Mouse (Mus musculus): ENCODE measurements around the gene Cdca3. TPM values are rescaled to one million over a fixed set of nuclear protein-coding genes. Genes with fewer than 3 reads are reported as not detected.

Cdca3 gene
- total RNA-seq, 2 experiments from 2014 or later, result 3.5 to 9.6 TPM

DNA sequence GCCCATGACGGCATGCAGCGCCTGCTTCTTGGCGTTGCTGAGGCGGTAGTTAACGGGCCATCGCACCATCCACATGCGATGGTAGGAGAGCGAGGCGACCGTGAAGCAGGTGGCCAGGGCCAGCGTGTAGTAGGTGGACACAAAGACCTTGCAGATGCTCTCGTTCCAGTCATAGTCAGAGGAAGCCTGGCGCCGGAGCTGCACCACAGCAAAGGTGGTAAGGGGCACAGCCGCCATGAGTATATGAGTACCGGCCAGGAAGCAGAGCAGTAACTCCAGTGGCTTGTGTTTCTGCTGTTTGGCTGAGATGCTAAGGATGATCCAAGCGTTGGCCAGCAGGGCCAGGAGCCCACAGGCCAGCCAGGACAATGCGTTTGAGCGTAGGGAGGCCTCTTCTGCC is 31.9 kb downstream of the Cdca3 start:
- intact Hi-C loops (cut with DNase I), result loop anchor here (2.0 to 5.0 kb wide), 2 partner anchors 42 to 221 kb away; no protein-coding TSS in a partner anchor
- no peak for DNase-seq

- no peak for DNase-seq
- intact Hi-C loops (cut with DNase I), result loop anchor here (2.0 to 5.0 kb wide), 2 partner anchors 41 to 220 kb away; no protein-coding TSS in a partner anchor
Observed at GRCm38 (mm10) chr6:124861802-124862201, 32.5 kb downstream of the Cdca3 start.

DNA sequence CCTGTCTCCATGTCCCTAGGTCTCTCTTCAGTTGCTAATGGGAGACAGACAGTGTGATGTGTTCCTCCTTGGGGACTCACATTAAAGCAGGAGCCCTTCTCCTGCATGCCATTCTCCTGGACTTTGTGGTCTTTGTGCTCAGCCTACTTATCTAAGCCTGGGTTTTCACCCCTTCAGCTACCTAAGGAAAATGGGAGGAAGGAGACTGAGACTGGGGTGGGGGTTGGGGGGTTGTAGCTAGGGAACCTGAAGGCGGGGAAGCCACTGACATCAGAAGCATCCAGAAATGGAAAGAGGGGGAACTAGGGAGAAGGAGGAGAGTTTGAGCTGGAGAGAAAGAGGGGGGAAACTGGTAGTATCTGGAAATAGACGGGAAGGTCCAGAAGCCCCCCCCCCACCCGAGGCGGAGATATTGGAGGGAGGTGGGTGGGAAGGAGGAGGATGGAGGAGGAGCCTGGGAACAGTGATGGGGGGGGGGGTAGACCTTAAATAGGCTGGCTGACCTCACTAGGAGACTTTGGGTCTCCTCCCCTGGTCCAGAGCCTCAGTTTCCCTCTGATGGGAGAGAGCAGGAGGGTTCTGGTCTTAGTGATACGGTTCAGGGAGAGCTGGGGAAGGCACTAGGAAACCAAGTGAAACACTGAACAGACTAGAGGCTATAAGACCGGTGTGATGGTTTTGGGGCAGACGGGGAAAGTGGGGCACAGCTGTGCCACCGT is 33.2 kb downstream of the Cdca3 start:
- intact Hi-C loops (cut with DNase I), result loop anchor here (5.0 kb wide), 1 partner anchor 220 kb away; no protein-coding TSS in a partner anchor
- DNase-seq, result no peak

- no peak for DNase-seq
- intact Hi-C loops (cut with DNase I), result loop anchor here (5.0 kb wide), 1 partner anchor 219 kb away; no protein-coding TSS in a partner anchor
Observed at GRCm38 (mm10) chr6:124863125-124863657, 33.8 kb downstream of the Cdca3 start.

DNA sequence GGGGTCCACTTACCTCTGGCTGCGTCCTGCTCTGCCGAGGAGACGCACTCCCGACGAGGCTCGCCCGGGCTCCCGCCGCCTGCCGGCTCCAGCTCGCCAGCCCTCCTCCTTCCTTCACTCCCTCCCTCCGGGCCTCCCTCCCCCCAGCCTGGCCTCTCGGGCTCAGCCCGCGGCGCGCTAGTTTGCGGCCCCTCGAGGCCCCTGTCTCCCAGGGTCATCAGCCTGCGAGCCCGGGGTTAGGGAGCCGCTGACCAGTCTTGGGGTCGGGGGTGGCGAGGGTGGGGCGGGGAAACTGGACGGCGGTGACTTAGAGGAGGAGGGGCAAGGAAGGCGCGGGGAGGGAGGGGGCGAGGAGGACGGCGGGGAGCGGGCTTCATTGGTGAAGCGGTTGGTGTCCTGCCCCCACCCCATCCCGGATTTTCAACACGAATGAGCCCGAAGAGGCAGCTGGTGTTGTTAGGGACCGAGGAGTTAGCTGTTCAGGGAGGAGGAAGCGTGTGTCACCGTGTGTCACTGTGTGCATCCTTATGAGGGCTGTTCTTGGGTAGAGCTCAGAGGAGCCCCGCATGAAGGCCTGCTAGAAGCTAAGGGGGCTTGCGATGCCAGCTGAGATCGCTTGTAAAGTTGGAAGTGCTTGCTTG is 34.4 kb downstream of the Cdca3 start, which contains the start of gene Gpr162:
TSS of gene Gpr162 (minus strand) at position 326 of the 641 bp plus-strand sequence.
- DNase-seq, result peak; percentile 66 to 73
- intact Hi-C loops (cut with DNase I), result loop anchor here (5.0 kb wide), 1 partner anchor 219 kb away; no protein-coding TSS in a partner anchor

GRCm38 (mm10) chr6:124865766-124866362 is 36.5 kb downstream of the Cdca3 start:
- intact Hi-C loops (cut with DNase I), result no loop called here
- no peak for DNase-seq

DNA sequence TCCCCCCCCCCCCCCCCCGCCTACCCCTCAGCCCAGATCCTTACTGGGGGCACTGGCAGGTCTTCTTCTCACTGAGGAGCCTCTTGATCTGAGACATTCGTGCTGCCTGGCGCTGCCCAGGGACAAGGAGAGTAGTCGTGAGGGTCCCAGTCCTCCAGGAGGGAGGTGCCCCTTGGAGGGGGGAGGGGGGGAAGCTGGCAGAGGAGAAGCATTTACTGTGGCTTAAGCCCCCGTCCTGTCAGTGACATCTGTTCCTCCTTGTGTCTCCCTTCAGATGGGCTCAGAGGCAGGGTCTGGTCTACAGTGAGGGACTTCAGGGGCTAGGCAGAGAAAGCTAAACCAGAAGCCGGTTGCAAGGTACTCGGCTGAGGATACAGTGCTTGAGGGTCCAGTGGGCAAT is 37.2 kb downstream of the Cdca3 start:
- DNase-seq, result no peak
- intact Hi-C loops (cut with DNase I), result no loop called here

DNA sequence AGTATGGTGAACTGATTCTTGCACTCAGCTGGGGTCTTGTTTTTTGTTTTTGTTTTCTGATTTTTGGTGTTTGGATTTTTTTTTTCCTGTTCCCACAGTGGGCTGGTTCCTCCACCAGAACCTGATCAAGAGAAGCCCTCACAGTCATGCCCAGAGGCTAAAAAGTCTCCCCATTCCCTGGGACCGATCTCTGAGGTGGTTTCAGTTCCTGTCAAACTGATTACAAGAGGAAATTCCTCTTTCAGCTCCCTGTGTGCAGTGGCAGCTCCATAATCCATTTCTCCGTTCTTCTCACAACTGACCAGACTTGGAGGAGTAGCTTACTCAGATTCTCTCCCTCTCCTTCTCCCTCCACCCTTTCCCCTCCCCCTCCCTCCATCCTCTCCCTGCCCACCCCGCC is 45.0 kb downstream of the Cdca3 start:
- DNase-seq, result no peak
- intact Hi-C loops (cut with DNase I), result no loop called here

DNA sequence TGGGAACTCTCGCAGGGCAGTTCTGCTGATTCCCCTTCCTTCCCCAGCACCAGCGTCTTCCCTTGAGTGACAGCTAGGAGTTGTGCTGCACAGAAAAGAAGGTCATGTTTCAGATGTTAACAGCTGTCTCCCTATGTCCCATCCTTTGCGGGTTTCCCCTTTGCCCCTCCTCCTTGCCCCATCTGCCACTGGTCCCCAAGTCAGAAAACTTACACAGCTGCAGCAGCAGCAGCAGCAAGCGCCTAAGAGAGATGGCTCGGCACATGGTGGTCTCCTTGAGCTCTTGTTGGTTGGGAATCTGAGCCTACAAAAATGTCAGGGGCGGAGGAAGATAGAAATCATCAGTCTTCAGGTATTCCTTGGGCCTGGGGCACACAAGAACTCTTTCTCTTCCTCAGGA is 50.0 kb downstream of the Cdca3 start:
- no peak for DNase-seq
- intact Hi-C loops (cut with DNase I), result no loop called here

- no peak for DNase-seq
- intact Hi-C loops (cut with DNase I), result no loop called here
Observed at GRCm38 (mm10) chr6:124881821-124882220, 52.5 kb downstream of the Cdca3 start.

Other genes starting within 250 kb of the Cdca3 start
- gene C1s2, start 193.5 kb upstream of the Cdca3 start, total RNA-seq (2021), result under 1 TPM; 0.41 to 0.65 TPM
- gene Lpcat3, start 166.5 kb upstream of the Cdca3 start, total RNA-seq (2021), result 10 to 100 TPM; 54.0 to 56.7 TPM
- gene Emg1, start 117.4 kb upstream of the Cdca3 start, total RNA-seq (2021), result 10 to 100 TPM; 58.8 to 68.4 TPM
- 100 to 1,000 TPM; 326 to 358 TPM for gene Phb2, start 117.2 kb upstream of the Cdca3 start, total RNA-seq (2021)
- 1 to 10 TPM; 4.2 to 8.5 TPM for gene Ptpn6, start 90.8 kb upstream of the Cdca3 start, total RNA-seq (2021)
- gene Grcc10, start 88.2 kb upstream of the Cdca3 start, total RNA-seq (2021), result 100 to 1,000 TPM; 323 to 327 TPM
- gene Gm45234, start 73.5 kb upstream of the Cdca3 start, total RNA-seq (2021), result 1 to 10 TPM in 1 of 2 experiments, not detected in 1; 1.5 TPM
- 10 to 100 TPM; 48.1 to 48.9 TPM for gene Atn1, start 73.0 kb upstream of the Cdca3 start, total RNA-seq (2021)
- 1 to 10 TPM; 2.6 to 4.0 TPM for gene Eno2, start 59.9 kb upstream of the Cdca3 start, total RNA-seq (2021)
- 1 to 10 TPM in 1 of 2 experiments, under 1 TPM in 1; 0.51 to 1.0 TPM for gene Lrrc23, start 49.8 kb upstream of the Cdca3 start, total RNA-seq (2021)
- 1 to 10 TPM; 3.2 to 3.5 TPM for gene Spsb2, start 20.9 kb upstream of the Cdca3 start, total RNA-seq (2021)
- gene Tpi1, start 15.3 kb upstream of the Cdca3 start, total RNA-seq (2021), result 100 to 1,000 TPM; 772 to 817 TPM
- gene Usp5, start 63 bp upstream of the Cdca3 start, total RNA-seq (2021), result 10 to 100 TPM; 78.2 TPM
- 1 to 10 TPM; 2.8 to 3.3 TPM for gene Gnb3, start 10.7 kb downstream of the Cdca3 start, total RNA-seq (2021)
- 10 to 100 TPM; 17.9 to 19.5 TPM for gene P3h3, start 28.2 kb downstream of the Cdca3 start, total RNA-seq (2021)
- 1 to 10 TPM; 1.8 to 2.4 TPM for gene Gpr162, start 34.4 kb downstream of the Cdca3 start, total RNA-seq (2021)
- 10 to 100 TPM in 1 of 2 experiments, 1 to 10 TPM in 1; 1.2 to 12.3 TPM for gene Cd4, start 58.7 kb downstream of the Cdca3 start, total RNA-seq (2021)
- under 1 TPM; 0.62 to 0.80 TPM for gene Lag3, start 82.2 kb downstream of the Cdca3 start, total RNA-seq (2021)
- 100 to 1,000 TPM; 369 to 378 TPM for gene Ptms, start 90.6 kb downstream of the Cdca3 start, total RNA-seq (2021)
- gene Mlf2, start 101.8 kb downstream of the Cdca3 start, total RNA-seq (2021), result 100 to 1,000 TPM; 214 to 217 TPM
- gene Cops7a, start 136.0 kb downstream of the Cdca3 start, total RNA-seq (2021), result 10 to 100 TPM; 90.1 to 99.6 TPM
- under 1 TPM; 0.60 to 0.66 TPM for gene Pianp, start 167.1 kb downstream of the Cdca3 start, total RNA-seq (2021)
- 10 to 100 TPM; 24.4 to 24.8 TPM for gene Zfp384, start 179.6 kb downstream of the Cdca3 start, total RNA-seq (2021)
- 10 to 100 TPM; 40.6 to 41.9 TPM for gene Ing4, start 210.2 kb downstream of the Cdca3 start, total RNA-seq (2021)
- gene Acrbp, start 220.1 kb downstream of the Cdca3 start, total RNA-seq (2021), result 1 to 10 TPM; 3.8 to 4.5 TPM
- under 1 TPM; 0.41 to 0.83 TPM for gene Lpar5, start 238.4 kb downstream of the Cdca3 start, total RNA-seq (2021)

All from heart, postnatal 14 days (tissue).